Mouse (Mus musculus): ENCODE results near the gene 1600002K03Rik.

DNA sequence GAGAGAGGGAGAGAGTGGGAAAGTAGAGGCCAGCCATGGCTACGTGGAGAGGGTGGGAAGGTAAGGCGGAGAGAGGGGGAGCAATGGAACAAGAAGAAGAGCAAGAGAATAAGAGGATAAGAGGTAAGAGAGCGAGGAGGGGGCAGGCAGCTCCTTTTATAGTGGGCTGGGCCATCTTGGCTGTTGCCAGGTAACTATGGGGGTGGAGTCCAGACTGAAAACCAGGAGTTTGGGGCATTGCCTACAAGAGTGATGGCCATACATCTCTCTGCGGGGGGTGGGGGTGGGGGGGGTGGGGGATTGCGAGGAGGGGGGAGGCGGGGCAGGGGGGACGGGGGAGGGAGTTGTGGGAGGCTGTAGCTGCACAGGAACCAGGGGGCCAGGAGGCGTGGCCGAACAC lies 47.9 kb downstream of the 1600002K03Rik start:
- no peak for TF ChIP-seq POLR2A (IDR thresholded peaks at IDR 0.05; ENCODE audit: borderline replicate concordance, control insufficient read depth, low read depth, low read length)
- TF ChIP-seq CTCF (IDR thresholded peaks at IDR 0.05; ENCODE audit: control insufficient read depth, insufficient read depth, low read length), result no peak
